Mouse (Mus musculus): Measurements from ENCODE around the gene Olfr31.

DNA sequence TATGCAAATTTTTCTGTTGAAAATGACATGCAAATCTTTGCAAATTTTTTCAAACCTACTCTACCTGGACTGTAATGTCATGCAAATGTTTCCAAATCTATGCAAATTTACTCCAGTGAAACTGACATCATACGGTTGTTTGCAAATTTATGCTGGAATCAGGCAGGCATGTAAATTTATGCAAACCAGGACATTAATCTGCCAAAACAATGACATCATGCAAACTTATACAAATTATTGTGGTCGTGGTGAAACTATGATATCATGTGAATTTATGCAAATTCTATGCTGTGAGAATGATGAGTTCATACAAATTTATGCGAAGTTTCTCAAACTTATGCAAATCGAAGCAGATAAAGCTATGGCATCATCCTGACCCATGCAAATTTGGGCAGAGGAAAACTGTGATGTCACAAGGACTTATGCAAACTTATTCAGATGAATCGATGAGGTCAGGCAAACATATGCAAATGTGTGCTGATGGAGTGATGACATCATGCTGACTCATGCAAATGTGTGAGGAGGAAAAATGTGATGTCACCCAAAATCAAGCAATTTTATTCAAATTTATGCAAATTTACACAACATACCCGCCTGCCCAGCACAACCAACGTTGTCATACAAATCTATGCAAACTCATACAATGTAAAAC is 30.6 kb downstream of the Olfr31 start:
- no peak for TF ChIP-seq CTCF (IDR thresholded peaks at IDR 0.05; ENCODE audit: low read depth, low read length)
- no peak for TF ChIP-seq GATA1 (IDR thresholded peaks at IDR 0.05; ENCODE audit: borderline replicate concordance, low read length)
- no peak for TF ChIP-seq TAL1 (conservative IDR thresholded peaks at IDR 0.05; ENCODE audit: low read depth, low read length)
- no peak for TF ChIP-seq POLR2AphosphoS5 (IDR thresholded peaks at IDR 0.05; ENCODE audit: insufficient replicate concordance, low read depth, low read length)

Measured in G1E (cell line).